14 mouse cellular contexts compared by ENCODE assay signal in the genomic region with DNA sequence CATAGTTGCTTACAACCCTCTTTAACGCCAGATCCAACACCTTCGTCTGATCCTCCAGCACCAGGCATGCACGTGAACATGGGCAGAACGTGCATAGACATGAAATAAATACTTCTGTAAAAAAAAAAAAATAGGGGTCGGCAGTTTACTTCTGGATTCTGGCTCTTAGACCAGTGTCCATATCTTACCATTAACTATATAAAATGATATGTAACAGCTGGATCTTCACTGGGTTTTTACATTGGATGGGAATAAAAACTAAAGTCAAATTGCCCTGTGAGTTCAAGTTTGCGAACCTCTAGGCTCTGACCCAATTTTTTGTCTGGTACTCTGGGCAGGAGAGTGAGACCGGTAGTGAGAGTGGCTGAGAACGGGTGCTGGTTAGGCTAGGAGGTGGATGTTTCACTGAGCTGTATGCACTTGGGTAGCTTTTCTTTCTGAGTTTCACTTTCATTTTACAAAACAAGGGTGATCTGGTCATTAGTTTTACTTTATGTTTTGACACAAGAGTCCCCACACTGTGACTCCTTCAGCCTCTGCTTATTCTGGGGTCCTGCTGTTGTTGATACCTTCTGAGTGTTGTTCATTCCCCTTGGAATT. TPM values are rescaled to one million over a fixed set of nuclear protein-coding genes. Genes with fewer than 3 reads are reported as not detected.
DNase-seq lines count a peak whose midpoint lies in the region; ATAC-seq and TF ChIP-seq lines count a peak whose summit lies in the region.
"Had no signal": no experiment of that assay in that cellular context is flagged by ENCODE, and none has a peak within 500 bp of the region (broad histone marks: within the 10 kb centered on the region; RNA-seq: fewer than 3 reads in every experiment).

No protein-coding gene starts in this region.

- H3K4me2 ChIP-seq in kidney, embryonic 16.5 days (replicated peaks; ENCODE audit: low read depth, low read length): no peak overlapping the region
- peak overlapping the region; percentile 99 for H3K4me2 ChIP-seq in liver, embryonic 13.5 days

- H3K36me3 ChIP-seq in kidney, embryonic 16.5 days (ENCODE audit: insufficient read depth, low read length): peaks cover 36% of the 10 kb centered on the region
- peaks cover 24% of the 10 kb centered on the region for H3K36me3 ChIP-seq in ES-Bruce4 (ENCODE audit: control insufficient read depth, insufficient read depth, low read length, poor library complexity, severe bottlenecking)
- peaks cover 53% of the 10 kb centered on the region for H3K36me3 ChIP-seq in liver, embryonic 13.5 days

- H3K4me1 ChIP-seq in kidney, embryonic 16.5 days (ENCODE audit: insufficient read depth, low read length): peaks cover 58% of the 10 kb centered on the region
- H3K4me1 ChIP-seq in ES-Bruce4 (ENCODE audit: control insufficient read depth, insufficient read depth, low read length): no peaks in the 10 kb centered on the region
- H3K4me1 ChIP-seq in liver, embryonic 13.5 days (replicated peaks): peaks cover 91% of the 10 kb centered on the region

- H3K27me3 ChIP-seq in kidney, embryonic 16.5 days (ENCODE audit: insufficient read depth, low read length): no peaks in the 10 kb centered on the region
- no peaks in the 10 kb centered on the region for H3K27me3 ChIP-seq in ES-Bruce4 (ENCODE audit: control insufficient read depth, insufficient read depth, low read length, poor library complexity, severe bottlenecking)
- no peaks in the 10 kb centered on the region for H3K27me3 ChIP-seq in liver, embryonic 13.5 days

- WGBS in kidney, embryonic 16.5 days: 82% methylated on average over 8 of the region's 8 CpGs
- WGBS in liver, embryonic 13.5 days (ENCODE audit: insufficient replicate concordance): 71% methylated on average over 8 of the region's 8 CpGs

- no peak for DNase-seq in kidney, postnatal 4 days
- peak; percentile 85 for DNase-seq in A20 (ENCODE audit: low read depth, low spot score)
- no peak for DNase-seq in liver, embryonic 13.5 days
- DNase-seq in urinary bladder, adult 18-20 months (ENCODE audit: low spot score in 2 of 2): no peak
- DNase-seq in adrenal gland, postnatal 14 days: no peak
- no peak for DNase-seq in heart, postnatal 14 days

- no peak overlapping the region for H3K27ac ChIP-seq in kidney, embryonic 16.5 days (ENCODE audit: low read length)
- H3K27ac ChIP-seq in ES-Bruce4 (ENCODE audit: insufficient read depth, low read length): peak overlapping the region; percentile 53
- peak overlapping the region; percentile 99 for H3K27ac ChIP-seq in liver, embryonic 13.5 days
- H3K27ac ChIP-seq: forebrain, embryonic 10.5 days; kidney, postnatal 0 days had no signal

- no peak for TF ChIP-seq CTCF in ES-Bruce4 (IDR thresholded peaks at IDR 0.05; ENCODE audit: low read depth, low read length)

- H3K4me3 ChIP-seq in kidney, embryonic 16.5 days (ENCODE audit: low read length): no peak overlapping the region
- no peak overlapping the region for H3K4me3 ChIP-seq in ES-Bruce4 (ENCODE audit: low read depth, low read length)
- H3K4me3 ChIP-seq in liver, embryonic 13.5 days (replicated peaks): peak overlapping the region; percentile 76

- no peak for TF ChIP-seq POLR2A in ES-Bruce4 (IDR thresholded peaks at IDR 0.05; ENCODE audit: insufficient read depth, low read length)

- intact Hi-C loops in heart, postnatal 14 days (cut with DNase I): loop anchor here (1.0 kb wide), 1 partner anchor 15 kb away; no protein-coding TSS in a partner anchor

- TF ChIP-seq EP300 in ES-Bruce4 (IDR thresholded peaks at IDR 0.05; ENCODE audit: insufficient read depth, low read depth, low read length): no peak

- 0 out of 2 replicates have a peak overlapping the region, but pooled peaks have one; percentile 10 for H3K9ac ChIP-seq in kidney, embryonic 16.5 days (replicated peaks; ENCODE audit: low read length)
- H3K9ac ChIP-seq in ES-Bruce4 (ENCODE audit: low read depth, poor library complexity, severe bottlenecking): no peak overlapping the region
- H3K9ac ChIP-seq in liver, embryonic 13.5 days: peak overlapping the region; percentile 96

- no peak for ATAC-seq in kidney, embryonic 16.5 days (ENCODE audit: low FRiP score, low TSS enrichment)
- ATAC-seq in liver, embryonic 13.5 days (ENCODE audit: low read depth): no peak

- H3K9me3 ChIP-seq in kidney, embryonic 16.5 days (ENCODE audit: low read length): no peaks in the 10 kb centered on the region
- H3K9me3 ChIP-seq in ES-Bruce4 (replicated peaks; ENCODE audit: control insufficient read depth, insufficient read depth, low read length, poor library complexity, severe bottlenecking): no peaks in the 10 kb centered on the region
- H3K9me3 ChIP-seq in liver, embryonic 13.5 days (replicated peaks): no peaks in the 10 kb centered on the region
- H3K9me3 ChIP-seq: forebrain, embryonic 10.5 days had no signal

RNA-seq across cellular contexts. Expression of a gene that starts 3.9 kb away (rescaled TPM):
- polyA plus RNA-seq in kidney, embryonic 16.5 days (2015; fragmentation: Nextera tagmentation; extraction: Ambion mirVana): 8.3 and 11.7 TPM in 2 replicates
- polyA plus RNA-seq in ES-Bruce4 (2011; ENCODE audit: insufficient read depth, insufficient read length, low read depth, missing spikeins): 19.0 and 20.4 TPM in 2 replicates
- 12.2 and 15.3 TPM in 2 replicates for polyA plus RNA-seq in liver, embryonic 13.5 days (2015; fragmentation: Nextera tagmentation; extraction: Ambion mirVana)
- total RNA-seq in adrenal gland, postnatal 14 days (2021): 58.3 and 211 TPM in 2 replicates
- total RNA-seq in heart, postnatal 14 days (2021): 10 to 100 TPM; 11.2 to 13.9 TPM

RNA-seq across cellular contexts. Expression of a gene that starts 5.1 kb away (rescaled TPM):
- polyA plus RNA-seq in kidney, embryonic 16.5 days (2015; fragmentation: Nextera tagmentation; extraction: Ambion mirVana): 137 and 138 TPM in 2 replicates
- polyA plus RNA-seq in ES-Bruce4 (2011; ENCODE audit: insufficient read depth, insufficient read length, low read depth, missing spikeins): 79.2 and 88.1 TPM in 2 replicates
- polyA plus RNA-seq in liver, embryonic 13.5 days (2015; fragmentation: Nextera tagmentation; extraction: Ambion mirVana): 130 TPM in 2 replicates
- 88.3 and 96.4 TPM in 2 replicates for total RNA-seq in adrenal gland, postnatal 14 days (2021)
- total RNA-seq in heart, postnatal 14 days (2021): 10 to 100 TPM; 39.7 to 50.7 TPM

RNA-seq across cellular contexts. Expression of a gene that starts 5.3 kb away (rescaled TPM):
- 810 and 819 TPM in 2 replicates for polyA plus RNA-seq in kidney, embryonic 16.5 days (2015; fragmentation: Nextera tagmentation; extraction: Ambion mirVana)
- polyA plus RNA-seq in ES-Bruce4 (2011; ENCODE audit: insufficient read depth, insufficient read length, low read depth, missing spikeins): 226 and 237 TPM in 2 replicates
- 1,982 and 2,114 TPM in 2 replicates for polyA plus RNA-seq in liver, embryonic 13.5 days (2015; fragmentation: Nextera tagmentation; extraction: Ambion mirVana)
- 532 and 572 TPM in 2 replicates for total RNA-seq in adrenal gland, postnatal 14 days (2021)
- 100 to 1,000 TPM; 627 to 727 TPM for total RNA-seq in heart, postnatal 14 days (2021)

RNA-seq across cellular contexts. Expression of a gene that starts 5.4 kb away (rescaled TPM):
- polyA plus RNA-seq in kidney, embryonic 16.5 days (2015; fragmentation: Nextera tagmentation; extraction: Ambion mirVana): not detected in 2 replicates
- 4.9 TPM in 1 of 2 replicates, not detected in the other for polyA plus RNA-seq in ES-Bruce4 (2011; ENCODE audit: insufficient read depth, insufficient read length, low read depth, missing spikeins)
- not detected in 2 replicates for polyA plus RNA-seq in liver, embryonic 13.5 days (2015; fragmentation: Nextera tagmentation; extraction: Ambion mirVana)
- 2.1 TPM in 1 of 2 replicates, not detected in the other for total RNA-seq in adrenal gland, postnatal 14 days (2021)
- 1 to 10 TPM; 1.1 to 2.7 TPM for total RNA-seq in heart, postnatal 14 days (2021)
- total RNA-seq: gastrocnemius, postnatal 14 days; hematopoietic stem cell, adult 5-6 weeks had no signal
- polyA plus RNA-seq: cortical plate, adult 2 months; forebrain, embryonic 10.5 days; kidney, postnatal 0 days; neural tube, embryonic 14.5 days had no signal

RNA-seq across cellular contexts. Expression of a gene that starts 15.8 kb away (rescaled TPM):
- 34.8 and 35.2 TPM in 2 replicates for polyA plus RNA-seq in kidney, embryonic 16.5 days (2015; fragmentation: Nextera tagmentation; extraction: Ambion mirVana)
- 41.5 and 41.8 TPM in 2 replicates for polyA plus RNA-seq in ES-Bruce4 (2011; ENCODE audit: insufficient read depth, insufficient read length, low read depth, missing spikeins)
- polyA plus RNA-seq in liver, embryonic 13.5 days (2015; fragmentation: Nextera tagmentation; extraction: Ambion mirVana): 7.2 and 7.4 TPM in 2 replicates
- 5.8 and 6.9 TPM in 2 replicates for total RNA-seq in adrenal gland, postnatal 14 days (2021)
- total RNA-seq in heart, postnatal 14 days (2021): 1 to 10 TPM; 1.6 to 2.0 TPM
